Mouse (Mus musculus): ENCODE results near the gene Snap23.

DNA sequence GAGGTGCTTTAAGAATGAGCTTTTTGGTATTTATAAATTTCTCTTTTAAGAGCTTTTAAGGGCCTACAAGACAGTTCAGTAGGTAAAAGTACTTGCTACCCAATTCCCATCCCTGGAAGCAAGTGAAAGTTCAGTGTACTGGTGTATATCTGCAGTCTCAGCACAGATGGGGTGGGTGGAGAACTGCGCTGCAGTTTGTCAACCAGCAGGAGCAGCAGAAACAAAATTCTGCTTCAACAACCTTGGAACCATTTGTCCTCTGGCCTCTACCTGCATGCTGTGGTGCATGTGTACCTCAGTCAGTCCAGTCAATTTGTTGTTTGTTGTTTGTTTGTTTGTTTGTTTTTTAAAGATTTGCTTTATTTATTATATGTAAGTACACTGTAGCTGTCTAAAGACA, 24.8 kb downstream of the Snap23 start:
- TF ChIP-seq CTCF (conservative IDR thresholded peaks at IDR 0.05; ENCODE audit: insufficient read depth, insufficient read length, low read depth, low read length) (no peak), POLR2A (IDR thresholded peaks at IDR 0.05; ENCODE audit: low read depth, low read length) (no peak)

Data from kidney, adult 2 months (tissue).